Mouse (Mus musculus): ENCODE data around the gene Ptprf.

Gene Ptprf

GRCm38 (mm10) chr4:118259782-118260463 is 31.3 kb downstream of the Ptprf start:
- no peak for DNase-seq (ENCODE audit: low read depth, low spot score)

- no peak for DNase-seq (ENCODE audit: low read depth, low spot score)
Observed at GRCm38 (mm10) chr4:118257977-118258376, 33.2 kb downstream of the Ptprf start.

- DNase-seq (ENCODE audit: low read depth, low spot score) = no peak
Observed at GRCm38 (mm10) chr4:118257416-118257815, 33.8 kb downstream of the Ptprf start.

- no peak for DNase-seq (ENCODE audit: low read depth, low spot score)
Observed at GRCm38 (mm10) chr4:118256217-118256616, 35.0 kb downstream of the Ptprf start.

- DNase-seq (ENCODE audit: low read depth, low spot score) = no peak
Observed at GRCm38 (mm10) chr4:118254953-118255352, 36.3 kb downstream of the Ptprf start.

GRCm38 (mm10) chr4:118247323-118247722 is 43.9 kb downstream of the Ptprf start:
- no peak for DNase-seq (ENCODE audit: low read depth, low spot score)

GRCm38 (mm10) chr4:118245847-118246246 is 45.4 kb downstream of the Ptprf start:
- no peak for DNase-seq (ENCODE audit: low read depth, low spot score)

- no peak for DNase-seq (ENCODE audit: low read depth, low spot score)
Observed at GRCm38 (mm10) chr4:118243791-118244190, 47.4 kb downstream of the Ptprf start.

GRCm38 (mm10) chr4:118243298-118243697 is 47.9 kb downstream of the Ptprf start:
- DNase-seq (ENCODE audit: low read depth, low spot score) = no peak

- DNase-seq (ENCODE audit: low read depth, low spot score) = no peak
Observed at GRCm38 (mm10) chr4:118239960-118240689, 51.1 kb downstream of the Ptprf start.

GRCm38 (mm10) chr4:118238666-118239065 is 52.5 kb downstream of the Ptprf start:
- DNase-seq (ENCODE audit: low read depth, low spot score) = no peak

- DNase-seq (ENCODE audit: low read depth, low spot score) = no peak
Observed at GRCm38 (mm10) chr4:118236871-118237270, 54.3 kb downstream of the Ptprf start.

- no peak for DNase-seq (ENCODE audit: low read depth, low spot score)
Observed at GRCm38 (mm10) chr4:118234711-118235388, 56.4 kb downstream of the Ptprf start.

GRCm38 (mm10) chr4:118233886-118234285 is 57.3 kb downstream of the Ptprf start:
- DNase-seq (ENCODE audit: low read depth, low spot score) = no peak

- DNase-seq (ENCODE audit: low read depth, low spot score) = no peak
Observed at GRCm38 (mm10) chr4:118231861-118232260, 59.3 kb downstream of the Ptprf start.

GRCm38 (mm10) chr4:118229035-118229770 is 62.0 kb downstream of the Ptprf start:
- no peak for DNase-seq (ENCODE audit: low read depth, low spot score)

GRCm38 (mm10) chr4:118227398-118227797 is 63.8 kb downstream of the Ptprf start:
- no peak for DNase-seq (ENCODE audit: low read depth, low spot score)

- peak; percentile 36 for DNase-seq (ENCODE audit: low read depth, low spot score)
Observed at GRCm38 (mm10) chr4:118221261-118221660, 69.9 kb downstream of the Ptprf start.

- no peak for DNase-seq (ENCODE audit: low read depth, low spot score)
Observed at GRCm38 (mm10) chr4:118220756-118221155, 70.4 kb downstream of the Ptprf start.

GRCm38 (mm10) chr4:118219487-118219886 is 71.7 kb downstream of the Ptprf start:
- DNase-seq (ENCODE audit: low read depth, low spot score) = no peak

GRCm38 (mm10) chr4:118218521-118218920 is 72.7 kb downstream of the Ptprf start:
- DNase-seq (ENCODE audit: low read depth, low spot score) = no peak
